Mouse (Mus musculus) forebrain, embryonic 12.5 days (tissue): ENCODE results near the gene Thada. TPM values are rescaled to one million over a fixed set of nuclear protein-coding genes. Genes with fewer than 3 reads are reported as not detected.

Experiments
- ATAC-seq: fragments of 200-750 bp; cut with Nextera tagmentation; 2 replicates; pipeline ENCODE4 v1.8.0; 2017; ENCODE audit warnings: moderate TSS enrichment; ENCODE audit not compliant: low FRiP score
- H3K27ac ChIP-seq: fragments of 300-500 bp; sonication (generic); 2 replicates; pipeline ENCODE4 v1.5.1; 2016; ENCODE audit warnings: mild to moderate bottlenecking
- H3K27me3 ChIP-seq: fragments of 300-500 bp; sonication (generic); 2 replicates; pipeline ENCODE4 v1.6.1; 2016; ENCODE audit warnings: mild to moderate bottlenecking
- H3K36me3 ChIP-seq: fragments of 300-500 bp; sonication (generic); replicated peaks from 2 replicates; pipeline ENCODE4 v1.6.1; 2016; ENCODE audit warnings: mild to moderate bottlenecking
- H3K4me1 ChIP-seq: fragments of 300-500 bp; sonication (generic); 2 replicates; pipeline ENCODE4 v1.6.1; 2016
- H3K4me2 ChIP-seq: fragments of 300-500 bp; sonication (generic); 2 replicates; pipeline ENCODE4 v1.6.1; 2016; ENCODE audit warnings: mild to moderate bottlenecking, moderate library complexity
- H3K4me3 ChIP-seq: fragments of 300-500 bp; sonication (generic); replicated peaks from 2 replicates; pipeline ENCODE4 v1.5.1; 2016; ENCODE audit warnings: mild to moderate bottlenecking
- H3K9ac ChIP-seq: fragments of 300-500 bp; sonication (generic); 2 replicates; pipeline ENCODE4 v1.6.1; 2016; ENCODE audit warnings: mild to moderate bottlenecking
- H3K9me3 ChIP-seq: fragments of 300-500 bp; sonication (generic); 2 replicates; pipeline ENCODE4 v1.6.1; 2016
- WGBS: fragments of 180-500 bp; shearing (Covaris S2); methylation state at CpG from one replicate; pipeline ENCODE4 v1.1.7; 2016; 5-methylcytosine and 5-hydroxymethylcytosine counted together
- polyA plus RNA-seq: library from polyadenylated mRNA; unstranded; fragments of >200 nt; fragmentation: Nextera tagmentation; extraction: Ambion mirVana; gene quantifications from 2 replicates; pipeline ENCODE4 v1.2.1, GENCODE M21; 2016

The Thada gene
- polyA plus RNA-seq, 1 experiment from 2014 or later = 11.8 TPM

DNA sequence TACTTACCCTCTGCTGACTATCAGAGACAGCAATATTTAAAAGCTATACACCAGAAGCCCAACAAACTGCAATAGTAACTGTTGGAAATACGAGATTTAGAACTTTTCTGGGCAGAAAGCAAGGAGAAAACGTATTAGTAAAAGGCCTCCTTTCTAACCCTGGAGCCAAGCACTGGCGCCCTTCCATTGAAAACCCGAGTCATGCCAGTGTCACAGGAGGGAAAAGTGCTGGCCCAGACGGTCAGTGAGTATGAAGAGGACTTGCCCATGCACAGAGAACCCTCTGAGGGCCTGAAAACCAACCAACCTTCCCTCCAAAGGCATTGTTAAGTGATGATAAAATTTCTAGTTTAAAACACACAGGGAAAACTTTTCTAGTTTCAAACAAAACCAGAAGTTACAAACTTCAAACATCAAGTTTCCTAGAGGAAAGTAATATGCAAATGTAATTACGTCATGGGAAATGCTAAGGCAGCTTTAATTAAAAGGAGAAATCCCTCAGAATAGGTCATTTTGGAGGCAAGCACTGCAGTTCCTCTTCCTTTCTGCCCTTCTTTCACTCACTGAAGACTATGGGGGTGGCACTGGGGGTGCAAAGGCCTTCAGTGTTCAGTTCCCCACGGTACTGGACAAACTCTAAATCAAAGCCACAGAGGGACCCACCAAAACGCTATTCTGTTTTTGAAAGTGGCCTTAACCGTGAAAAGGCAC lies 100.8 kb downstream of the Thada start:
- Histone ChIP-seq H3K9me3 (no peaks in the 10 kb centered on the region), H3K9ac (no peak overlapping the region; the same call in 1 of the 2 replicates), H3K27ac (peak overlapping the region; percentile 83), H3K27me3 (no peaks in the 10 kb centered on the region), H3K4me1 (peaks cover 39% of the 10 kb centered on the region), H3K36me3 (no peaks in the 10 kb centered on the region), H3K4me3 (no peak overlapping the region), H3K4me2 (no peak overlapping the region; the same call in 1 of the 2 replicates)
- no peak; the same call in 1 of the 2 replicates for ATAC-seq
- WGBS = 54% methylated on average over 9 of the region's 9 CpGs

DNA sequence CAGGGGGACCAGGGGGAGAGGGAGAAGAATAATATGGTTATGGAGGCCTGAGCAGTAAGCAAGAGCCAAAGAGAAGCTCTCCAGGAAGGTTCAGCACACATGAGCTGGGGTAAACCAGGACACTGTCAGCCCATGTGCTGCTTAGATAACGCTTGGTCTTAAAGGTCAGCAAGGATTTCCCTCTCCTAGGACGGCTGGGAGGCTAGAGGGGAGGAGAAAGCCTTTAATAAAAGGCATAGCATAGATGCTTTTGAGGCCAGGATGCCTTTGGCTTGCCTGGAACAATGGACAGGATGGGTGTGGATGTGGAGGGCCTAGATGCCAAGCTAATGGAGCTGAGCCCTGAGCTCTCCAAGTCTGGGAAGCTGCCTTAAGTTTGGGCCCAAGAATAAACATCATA lies 102.6 kb downstream of the Thada start:
- Histone ChIP-seq H3K9ac (no peak overlapping the region), H3K36me3 (no peaks in the 10 kb centered on the region), H3K27me3 (no peaks in the 10 kb centered on the region), H3K4me1 (peaks cover 39% of the 10 kb centered on the region), H3K4me2 (no peak overlapping the region), H3K4me3 (no peak overlapping the region), H3K27ac (peak overlapping the region; percentile 46; the same call in 1 of the 2 replicates), H3K9me3 (no peaks in the 10 kb centered on the region)
- WGBS = 27% methylated on average over 2 of the region's 2 CpGs
- ATAC-seq = no peak

DNA sequence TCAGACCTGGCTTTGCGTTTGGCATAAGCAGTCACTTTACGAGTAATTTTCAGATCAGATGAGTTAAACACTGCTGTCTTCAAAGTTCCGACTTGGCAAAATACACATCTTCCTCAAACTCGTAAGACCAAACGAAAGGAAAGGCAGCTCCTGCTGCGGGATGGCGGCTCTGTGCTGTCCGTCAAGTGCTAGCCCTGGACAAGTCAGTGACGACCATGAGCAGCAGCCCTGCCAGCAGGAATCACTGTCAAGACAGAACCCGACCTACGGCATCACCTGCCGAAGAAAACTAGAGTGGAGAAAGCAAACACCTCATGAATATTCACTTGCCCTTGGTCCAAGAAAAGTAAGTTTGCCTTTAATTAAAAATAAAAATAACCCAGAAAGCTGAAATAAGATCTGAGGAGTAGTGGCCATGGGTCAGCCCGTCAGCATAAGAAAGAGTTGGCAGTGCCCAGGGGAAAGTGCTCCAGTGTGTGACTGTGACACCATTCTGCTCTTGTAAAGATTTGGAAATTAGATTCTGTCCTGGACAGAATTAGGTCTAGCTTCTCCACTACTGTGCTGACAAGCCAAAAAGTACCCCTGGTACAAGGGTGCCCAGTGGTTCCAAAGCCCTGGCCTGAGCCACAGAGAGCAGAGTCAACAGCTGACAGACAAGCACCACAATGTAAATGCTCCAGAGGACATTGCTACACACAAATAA lies 103.3 kb downstream of the Thada start:
- no peak overlapping the region for H3K4me2 ChIP-seq
- no peak for ATAC-seq
- no peaks in the 10 kb centered on the region for H3K9me3 ChIP-seq
- no peak overlapping the region for H3K9ac ChIP-seq
- no peaks in the 10 kb centered on the region for H3K27me3 ChIP-seq
- no peaks in the 10 kb centered on the region for H3K36me3 ChIP-seq
- 75% methylated on average over 13 of the region's 13 CpGs for WGBS
- no peak overlapping the region for H3K4me3 ChIP-seq
- peaks cover 39% of the 10 kb centered on the region for H3K4me1 ChIP-seq
- H3K27ac ChIP-seq = no peak overlapping the region

DNA sequence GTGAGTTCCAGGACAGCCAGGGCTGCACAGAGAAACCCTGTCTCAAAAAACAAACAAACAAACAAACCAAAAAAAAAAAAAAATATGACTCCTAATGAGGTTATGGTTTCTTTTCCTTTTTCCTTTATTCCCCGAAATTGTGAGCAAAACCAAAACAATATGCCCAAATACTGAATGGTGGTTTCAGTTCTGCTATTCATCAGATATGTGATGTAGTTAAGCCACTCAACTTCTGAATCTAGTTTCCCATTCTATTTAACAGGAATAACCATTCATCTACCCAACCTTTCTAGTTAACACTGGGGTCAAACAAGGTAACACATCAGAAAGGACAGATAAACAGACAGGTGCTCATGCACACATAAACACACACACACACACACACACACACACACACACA lies 105.0 kb downstream of the Thada start:
- no peaks in the 10 kb centered on the region for H3K9me3 ChIP-seq
- no peak overlapping the region for H3K27ac ChIP-seq
- H3K36me3 ChIP-seq = no peaks in the 10 kb centered on the region
- no peak overlapping the region for H3K4me2 ChIP-seq
- H3K27me3 ChIP-seq = no peaks in the 10 kb centered on the region
- no peak overlapping the region for H3K9ac ChIP-seq
- 81% methylated on average over 1 of the region's 1 CpGs for WGBS
- no peak for ATAC-seq
- H3K4me3 ChIP-seq = no peak overlapping the region
- H3K4me1 ChIP-seq = peaks cover 38% of the 10 kb centered on the region

DNA sequence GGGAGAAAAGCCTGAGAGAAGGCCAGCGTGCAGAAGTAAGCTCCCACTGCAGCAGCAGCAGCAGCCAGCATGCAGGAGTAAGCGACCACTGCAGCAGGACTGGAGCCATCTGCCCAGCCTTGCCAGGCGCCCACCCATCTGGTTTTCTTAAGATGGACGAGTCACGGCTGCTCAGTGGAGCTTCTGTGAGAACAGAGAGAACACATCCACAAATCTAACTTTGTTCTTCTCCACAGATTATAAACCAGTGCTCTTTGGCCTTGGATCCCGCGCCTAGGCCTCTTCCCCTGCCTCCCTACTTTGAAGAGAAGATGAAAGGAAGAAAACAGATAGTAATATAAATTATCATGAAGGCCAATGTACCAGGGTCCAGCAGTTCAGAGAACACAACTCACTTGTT lies 106.2 kb downstream of the Thada start:
- WGBS = 90% methylated on average over 7 of the region's 7 CpGs
- Histone ChIP-seq H3K36me3 (0 out of 2 replicates have a peak, but pooled peaks cover 3% of the 10 kb centered on the region), H3K4me1 (peaks cover 26% of the 10 kb centered on the region), H3K4me2 (no peak overlapping the region), H3K4me3 (no peak overlapping the region), H3K27ac (no peak overlapping the region), H3K27me3 (no peaks in the 10 kb centered on the region), H3K9me3 (no peaks in the 10 kb centered on the region), H3K9ac (no peak overlapping the region)
- no peak for ATAC-seq

DNA sequence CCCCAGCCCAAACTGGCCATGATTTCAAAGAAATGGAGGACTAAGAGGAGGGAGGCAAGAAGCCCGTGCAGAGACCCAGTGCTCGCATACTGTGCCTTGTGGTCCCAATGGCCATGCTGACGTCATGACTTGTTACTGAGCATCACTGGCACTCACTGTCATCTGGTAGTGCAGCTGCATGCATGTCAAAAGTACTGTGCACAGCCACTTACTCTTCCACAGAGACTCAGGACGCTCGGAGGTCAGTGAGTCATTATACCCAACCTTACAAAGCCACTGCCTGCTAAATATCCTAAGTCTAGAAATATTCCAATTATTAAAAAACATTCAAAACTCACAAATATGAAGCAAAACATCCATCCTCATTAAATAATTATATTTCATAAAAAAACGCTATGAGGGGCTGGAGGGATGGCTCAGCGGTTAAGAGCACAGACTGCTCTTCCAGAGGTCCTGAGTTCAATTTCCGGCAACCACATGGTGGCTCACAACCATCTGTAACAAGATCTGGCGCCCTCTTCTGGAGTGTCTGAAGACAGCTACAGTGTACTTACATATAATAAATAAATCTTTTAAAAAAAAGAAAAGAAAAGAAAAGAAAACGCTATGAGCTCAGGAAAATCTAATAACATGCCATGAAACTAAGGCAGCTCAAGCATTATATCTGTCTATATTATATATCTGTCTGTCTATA lies 106.9 kb downstream of the Thada start:
- H3K4me2 ChIP-seq = no peak overlapping the region
- no peak overlapping the region for H3K27ac ChIP-seq
- peaks cover 18% of the 10 kb centered on the region for H3K4me1 ChIP-seq
- H3K27me3 ChIP-seq = no peaks in the 10 kb centered on the region
- H3K4me3 ChIP-seq = no peak overlapping the region
- H3K9ac ChIP-seq = no peak overlapping the region
- 91% methylated on average over 10 of the region's 10 CpGs for WGBS
- no peaks in the 10 kb centered on the region for H3K9me3 ChIP-seq
- 0 out of 2 replicates have a peak, but pooled peaks cover 3% of the 10 kb centered on the region for H3K36me3 ChIP-seq
- ATAC-seq = no peak

DNA sequence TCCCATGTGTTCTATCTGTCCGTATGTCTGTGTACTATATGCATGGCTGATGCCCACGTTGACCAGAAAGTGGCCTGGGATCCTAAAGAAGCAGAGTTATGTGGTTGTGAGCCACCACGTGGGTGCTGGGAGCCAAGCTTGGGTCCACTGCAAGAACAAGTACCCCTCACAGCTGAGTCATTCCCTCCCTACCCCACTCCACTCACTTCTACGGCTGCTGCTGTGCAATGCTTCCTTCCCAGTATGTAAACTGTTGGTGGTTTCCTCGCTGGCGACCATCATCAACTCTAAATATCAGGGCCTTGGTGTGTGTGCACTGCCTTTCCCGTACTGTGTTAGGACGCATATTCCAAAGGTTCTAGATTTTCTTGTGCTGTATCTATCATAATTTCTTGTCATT lies 108.2 kb downstream of the Thada start:
- Histone ChIP-seq H3K4me3 (no peak overlapping the region), H3K4me1 (peaks cover 5% of the 10 kb centered on the region; the same call in 1 of the 2 replicates), H3K27ac (no peak overlapping the region), H3K4me2 (no peak overlapping the region), H3K9ac (no peak overlapping the region), H3K27me3 (no peaks in the 10 kb centered on the region), H3K36me3 (0 out of 2 replicates have a peak, but pooled peaks cover 3% of the 10 kb centered on the region), H3K9me3 (no peaks in the 10 kb centered on the region)
- WGBS = 95% methylated on average over 8 of the region's 8 CpGs
- no peak for ATAC-seq

DNA sequence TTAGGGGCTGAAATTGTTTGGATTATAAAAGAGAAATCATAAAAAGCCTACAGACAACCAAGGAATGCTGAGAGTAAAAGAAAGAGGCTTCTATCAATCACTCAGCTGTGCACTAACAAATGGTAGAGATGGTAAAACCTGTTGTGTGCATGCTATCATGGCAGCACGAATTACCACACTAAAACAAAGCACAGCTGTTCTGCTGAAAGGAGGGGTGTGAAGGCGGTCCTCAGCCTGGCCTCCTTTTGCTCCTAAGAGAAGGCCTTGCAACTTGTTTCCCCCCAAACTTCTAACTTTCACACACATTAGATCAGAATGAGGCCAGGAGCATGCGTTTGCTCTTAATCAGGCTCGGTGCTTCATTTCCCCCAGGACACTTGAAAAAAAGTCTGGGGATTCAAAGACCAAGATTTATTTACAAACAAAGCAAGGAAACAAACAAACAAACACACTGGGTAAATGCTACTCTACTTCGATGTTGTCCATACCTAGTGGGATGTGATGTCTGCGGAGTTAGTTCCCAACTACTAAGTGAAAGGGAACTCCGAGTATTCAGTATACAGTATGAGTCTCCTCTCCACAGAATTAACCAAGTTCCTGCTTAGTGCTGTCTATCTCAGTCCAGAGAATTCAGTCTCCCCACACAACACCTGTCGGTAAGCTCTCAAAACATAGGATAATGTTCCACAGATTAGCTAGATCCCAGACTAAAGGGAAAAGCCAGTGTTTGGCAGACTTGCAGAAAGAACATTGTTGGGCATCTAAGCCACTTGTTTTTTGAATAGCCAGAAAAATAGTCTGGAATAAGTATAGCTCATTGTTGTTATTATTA lies 109.7 kb downstream of the Thada start:
- H3K36me3 ChIP-seq = 0 out of 2 replicates have a peak, but pooled peaks cover 3% of the 10 kb centered on the region
- H3K4me2 ChIP-seq = no peak overlapping the region
- H3K9me3 ChIP-seq = no peaks in the 10 kb centered on the region
- ATAC-seq = no peak
- H3K27ac ChIP-seq = no peak overlapping the region
- no peak overlapping the region for H3K4me3 ChIP-seq
- H3K4me1 ChIP-seq = peaks cover 9% of the 10 kb centered on the region
- no peaks in the 10 kb centered on the region for H3K27me3 ChIP-seq
- H3K9ac ChIP-seq = no peak overlapping the region
- 88% methylated on average over 8 of the region's 8 CpGs for WGBS

DNA sequence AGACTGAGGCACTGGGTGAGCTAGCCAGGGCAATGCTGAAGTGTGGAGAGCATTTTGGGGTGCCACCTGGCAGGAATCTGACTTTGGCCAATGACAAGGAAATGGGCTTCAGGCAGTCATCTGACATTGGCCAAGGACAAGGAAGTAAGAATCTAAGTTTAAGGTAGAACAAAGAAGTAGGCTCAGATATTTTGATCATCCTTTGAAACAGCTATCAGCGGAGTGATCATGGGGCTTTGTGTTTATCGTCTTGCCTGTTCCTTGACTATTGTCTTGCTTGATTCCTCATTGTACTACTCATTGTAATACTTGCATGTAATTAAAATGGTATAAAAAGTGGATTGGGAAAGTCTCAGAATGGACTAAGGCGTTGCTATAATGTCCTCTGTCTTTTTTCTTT lies 111.0 kb downstream of the Thada start:
- no peaks in the 10 kb centered on the region for H3K27me3 ChIP-seq
- no peak overlapping the region for H3K27ac ChIP-seq
- WGBS = 81% methylated on average over 3 of the region's 3 CpGs
- no peak overlapping the region for H3K9ac ChIP-seq
- H3K4me1 ChIP-seq = peaks cover 15% of the 10 kb centered on the region
- no peak for ATAC-seq
- 0 out of 2 replicates have a peak, but pooled peaks cover 3% of the 10 kb centered on the region for H3K36me3 ChIP-seq
- no peaks in the 10 kb centered on the region for H3K9me3 ChIP-seq
- no peak overlapping the region for H3K4me2 ChIP-seq
- H3K4me3 ChIP-seq = no peak overlapping the region

DNA sequence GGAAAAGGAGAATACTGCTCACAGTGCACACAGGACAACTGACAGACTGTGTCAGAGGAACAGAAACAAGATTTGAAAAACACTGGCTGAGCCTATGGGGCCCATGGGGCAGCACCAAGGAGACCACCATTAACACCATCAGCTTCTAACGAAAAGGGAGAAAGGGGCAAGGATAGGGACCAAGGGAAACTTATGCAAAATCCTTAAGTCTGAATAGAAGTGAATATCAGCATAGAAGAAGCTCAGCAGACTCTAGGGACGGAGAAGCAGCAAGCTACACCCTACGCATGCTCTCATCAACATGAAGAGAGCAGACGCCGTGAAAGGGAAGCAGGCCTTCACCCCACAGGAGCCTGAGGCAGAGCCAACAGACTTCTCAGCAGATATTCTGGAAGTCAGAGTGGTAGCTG lies 112.1 kb downstream of the Thada start:
- Histone ChIP-seq H3K4me1 (peaks cover 15% of the 10 kb centered on the region), H3K4me3 (no peak overlapping the region), H3K9ac (no peak overlapping the region), H3K4me2 (no peak overlapping the region), H3K9me3 (no peaks in the 10 kb centered on the region), H3K36me3 (0 out of 2 replicates have a peak, but pooled peaks cover 3% of the 10 kb centered on the region), H3K27me3 (no peaks in the 10 kb centered on the region), H3K27ac (no peak overlapping the region)
- ATAC-seq = no peak
- WGBS = 81% methylated on average over 5 of the region's 5 CpGs

DNA sequence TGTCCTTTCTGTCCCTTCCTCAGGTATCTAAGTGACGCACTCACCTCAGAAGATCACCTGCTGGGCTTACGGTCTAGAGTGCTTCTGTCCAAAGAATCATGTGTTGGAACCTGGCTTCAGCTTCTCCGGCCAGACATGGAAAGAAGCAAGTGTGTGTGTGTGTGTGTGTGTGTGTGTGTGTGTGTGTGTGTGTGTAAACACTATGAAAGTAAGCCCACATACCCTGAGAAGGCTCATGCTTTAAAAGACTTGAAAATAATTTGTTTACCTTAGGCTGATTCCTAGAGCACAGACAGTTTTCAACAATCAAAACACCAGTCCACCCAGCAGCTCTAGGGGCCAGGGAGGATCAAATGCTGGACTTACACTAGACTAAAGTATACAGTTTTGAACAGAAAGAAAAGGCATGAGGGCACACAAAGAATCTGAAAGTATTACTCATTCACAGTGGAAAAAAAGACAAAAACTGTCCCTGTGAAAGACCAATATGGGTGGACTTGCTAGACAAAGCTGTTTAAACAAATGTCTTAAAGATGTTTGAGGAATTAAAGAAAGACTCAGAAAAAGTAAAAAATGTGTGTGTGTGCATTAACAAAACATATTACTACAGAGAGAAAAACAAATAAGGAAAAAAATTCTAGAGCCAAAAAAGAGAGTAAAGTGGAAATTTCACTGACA lies 112.6 kb downstream of the Thada start:
- Histone ChIP-seq H3K36me3 (0 out of 2 replicates have a peak, but pooled peaks cover 3% of the 10 kb centered on the region), H3K4me1 (peaks cover 15% of the 10 kb centered on the region), H3K4me3 (no peak overlapping the region), H3K27ac (no peak overlapping the region), H3K9ac (no peak overlapping the region), H3K9me3 (no peaks in the 10 kb centered on the region), H3K4me2 (no peak overlapping the region), H3K27me3 (no peaks in the 10 kb centered on the region)
- 93% methylated on average over 3 of the region's 3 CpGs for WGBS
- no peak for ATAC-seq
